Mouse (Mus musculus) kidney, embryonic 14.5 days (tissue): ENCODE data around the gene Prdm16. TPM values are rescaled to one million over a fixed set of nuclear protein-coding genes. Genes with fewer than 3 reads are reported as not detected.

Experiments used
- ATAC-seq: fragments of 200-750 bp; cut with Nextera tagmentation; 2 replicates; pipeline ENCODE4 v1.8.0; 2017; ENCODE audit warnings: moderate number of reproducible peaks, mild to moderate bottlenecking, moderate TSS enrichment, moderate library complexity; ENCODE audit not compliant: low FRiP score, low TSS enrichment
- H3K27ac ChIP-seq: fragments of 300-500 bp; sonication (generic); 2 replicates; pipeline ENCODE4 v1.5.1; 2014; ENCODE audit warnings: low read depth, mild to moderate bottlenecking, low read length, moderate library complexity, mixed read lengths
- H3K27me3 ChIP-seq: fragments of 300-500 bp; sonication (generic); 2 replicates; pipeline ENCODE4 v1.6.1; 2014; ENCODE audit warnings: mild to moderate bottlenecking, low read length; ENCODE audit not compliant: control insufficient read depth, insufficient read depth
- H3K36me3 ChIP-seq: fragments of 300-500 bp; sonication (generic); 2 replicates; pipeline ENCODE4 v1.6.1; 2014; ENCODE audit warnings: low read length, mixed read lengths; ENCODE audit not compliant: control insufficient read depth, insufficient read depth
- H3K4me1 ChIP-seq: fragments of 300-500 bp; sonication (generic); 2 replicates; pipeline ENCODE4 v1.6.1; 2014; ENCODE audit warnings: low read length, mixed read lengths; ENCODE audit not compliant: control insufficient read depth, insufficient read depth
- H3K4me2 ChIP-seq: fragments of 300-500 bp; sonication (generic); replicated peaks from 2 replicates; pipeline ENCODE4 v1.6.1; 2014; ENCODE audit warnings: low read depth, mild to moderate bottlenecking, low read length
- H3K4me3 ChIP-seq: fragments of 300-500 bp; sonication (generic); 2 replicates; pipeline ENCODE4 v1.5.1; 2014; ENCODE audit warnings: mild to moderate bottlenecking, low read length
- H3K9ac ChIP-seq: fragments of 300-500 bp; sonication (generic); 2 replicates; pipeline ENCODE4 v1.6.1; 2014; ENCODE audit warnings: low read depth, mild to moderate bottlenecking, low read length, moderate library complexity
- H3K9me3 ChIP-seq: fragments of 300-500 bp; sonication (generic); 2 replicates; pipeline ENCODE4 v1.6.1; 2016; ENCODE audit warnings: low read length; ENCODE audit not compliant: control insufficient read depth
- WGBS: fragments of 180-500 bp; shearing (Covaris S2); extraction: QIAGEN DNeasy Blood & Tissue Kit; methylation state at CpG from one replicate; pipeline ENCODE4 v1.1.7; 2014; 5-methylcytosine and 5-hydroxymethylcytosine counted together
- polyA plus RNA-seq: library from polyadenylated mRNA; unstranded; fragments of >200 nt; fragmentation: Nextera tagmentation; extraction: Ambion mirVana; gene quantifications from 2 replicates; pipeline ENCODE4 v1.2.1, GENCODE M21; 2014

Prdm16 gene
- polyA plus RNA-seq, 1 experiment from 2014 or later = 25.4 TPM

- no peaks in the 10 kb centered on the region for H3K36me3 ChIP-seq
- H3K4me3 ChIP-seq = peak overlapping the region; percentile 65
- H3K4me1 ChIP-seq = peaks cover 13% of the 10 kb centered on the region; the same call in 1 of the 2 replicates
- peak overlapping the region; percentile 90 for H3K4me2 ChIP-seq
- peaks cover 93% of the 10 kb centered on the region for H3K27me3 ChIP-seq
- peak overlapping the region; percentile 82 for H3K9ac ChIP-seq
- ATAC-seq = peak; percentile 47
- peak overlapping the region; percentile 91 for H3K27ac ChIP-seq
- no peaks in the 10 kb centered on the region for H3K9me3 ChIP-seq
- 1% methylated on average over 24 of the region's 30 CpGs for WGBS
Measured at GRCm38 (mm10) chr4:154636053-154636433, 630 bp downstream of the Prdm16 start.

GRCm38 (mm10) chr4:154635241-154636052, 1.2 kb downstream of the Prdm16 start:
- peak overlapping the region; percentile 82 for H3K9ac ChIP-seq
- ATAC-seq = peak; percentile 50
- no peaks in the 10 kb centered on the region for H3K36me3 ChIP-seq
- H3K27ac ChIP-seq = peak overlapping the region; percentile 91
- peaks cover 13% of the 10 kb centered on the region; the same call in 1 of the 2 replicates for H3K4me1 ChIP-seq
- H3K4me3 ChIP-seq = peak overlapping the region; percentile 65
- H3K9me3 ChIP-seq = no peaks in the 10 kb centered on the region
- H3K4me2 ChIP-seq = peak overlapping the region; percentile 90
- peaks cover 90% of the 10 kb centered on the region for H3K27me3 ChIP-seq
- under 1% methylated on average over 92 of the region's 94 CpGs for WGBS

- no peak for ATAC-seq
- Histone ChIP-seq H3K27ac (peak overlapping the region; percentile 91; the same call in 1 of the 2 replicates), H3K27me3 (peaks cover 87% of the 10 kb centered on the region), H3K4me2 (peak overlapping the region; percentile 90), H3K4me3 (peak overlapping the region; percentile 65), H3K9ac (peak overlapping the region; percentile 82), H3K4me1 (peaks cover 13% of the 10 kb centered on the region; the same call in 1 of the 2 replicates), H3K9me3 (no peaks in the 10 kb centered on the region), H3K36me3 (no peaks in the 10 kb centered on the region)
- WGBS = 9% methylated on average over 44 of the region's 44 CpGs
Measured at GRCm38 (mm10) chr4:154634470-154635240, 2.0 kb downstream of the Prdm16 start.

- Histone ChIP-seq H3K9me3 (no peaks in the 10 kb centered on the region), H3K4me1 (peaks cover 13% of the 10 kb centered on the region; the same call in 1 of the 2 replicates), H3K4me3 (peak overlapping the region; percentile 65), H3K27ac (peak overlapping the region; percentile 56; the same call in 1 of the 2 replicates), H3K27me3 (peaks cover 87% of the 10 kb centered on the region), H3K9ac (peak overlapping the region; percentile 82), H3K4me2 (peak overlapping the region; percentile 90), H3K36me3 (no peaks in the 10 kb centered on the region)
- WGBS = 32% methylated on average over 3 of the region's 3 CpGs
- no peak for ATAC-seq
Measured at GRCm38 (mm10) chr4:154634001-154634400, 2.7 kb downstream of the Prdm16 start.

- Histone ChIP-seq H3K36me3 (no peaks in the 10 kb centered on the region), H3K27me3 (peaks cover 83% of the 10 kb centered on the region), H3K9me3 (no peaks in the 10 kb centered on the region), H3K4me1 (peaks cover 13% of the 10 kb centered on the region; the same call in 1 of the 2 replicates), H3K27ac (no peak overlapping the region; the same call in 1 of the 2 replicates), H3K9ac (peak overlapping the region; percentile 82), H3K4me2 (peak overlapping the region; percentile 90), H3K4me3 (peak overlapping the region; percentile 65)
- 33% methylated on average over 14 of the region's 14 CpGs for WGBS
- no peak for ATAC-seq
Measured at GRCm38 (mm10) chr4:154632800-154633764, 3.6 kb downstream of the Prdm16 start.

GRCm38 (mm10) chr4:154630763-154631162, 5.9 kb downstream of the Prdm16 start:
- Histone ChIP-seq H3K27me3 (peaks cover 69% of the 10 kb centered on the region), H3K4me2 (no peak overlapping the region), H3K36me3 (no peaks in the 10 kb centered on the region), H3K9ac (no peak overlapping the region), H3K4me3 (no peak overlapping the region), H3K9me3 (no peaks in the 10 kb centered on the region), H3K4me1 (peaks cover 5% of the 10 kb centered on the region; the same call in 1 of the 2 replicates), H3K27ac (no peak overlapping the region)
- WGBS = 56% methylated on average over 3 of the region's 3 CpGs
- no peak for ATAC-seq

- peaks cover 54% of the 10 kb centered on the region for H3K27me3 ChIP-seq
- no peak overlapping the region for H3K27ac ChIP-seq
- WGBS = 79% methylated on average over 5 of the region's 5 CpGs
- H3K36me3 ChIP-seq = no peaks in the 10 kb centered on the region
- H3K9ac ChIP-seq = no peak overlapping the region
- H3K4me3 ChIP-seq = no peak overlapping the region
- no peak overlapping the region for H3K4me2 ChIP-seq
- H3K9me3 ChIP-seq = no peaks in the 10 kb centered on the region
- no peaks in the 10 kb centered on the region for H3K4me1 ChIP-seq
- no peak for ATAC-seq
Measured at GRCm38 (mm10) chr4:154627419-154628142, 9.1 kb downstream of the Prdm16 start.

- no peak overlapping the region for H3K4me3 ChIP-seq
- no peak overlapping the region for H3K4me2 ChIP-seq
- WGBS = 75% methylated on average over 2 of the region's 2 CpGs
- no peak overlapping the region for H3K9ac ChIP-seq
- no peaks in the 10 kb centered on the region for H3K36me3 ChIP-seq
- H3K4me1 ChIP-seq = no peaks in the 10 kb centered on the region
- H3K27ac ChIP-seq = no peak overlapping the region
- ATAC-seq = no peak
- H3K9me3 ChIP-seq = no peaks in the 10 kb centered on the region
- peaks cover 53% of the 10 kb centered on the region; the same call in 1 of the 2 replicates for H3K27me3 ChIP-seq
Measured at GRCm38 (mm10) chr4:154626282-154626681, 10.4 kb downstream of the Prdm16 start.
